17 mouse cellular contexts compared by ENCODE assay signal in the genomic region with DNA sequence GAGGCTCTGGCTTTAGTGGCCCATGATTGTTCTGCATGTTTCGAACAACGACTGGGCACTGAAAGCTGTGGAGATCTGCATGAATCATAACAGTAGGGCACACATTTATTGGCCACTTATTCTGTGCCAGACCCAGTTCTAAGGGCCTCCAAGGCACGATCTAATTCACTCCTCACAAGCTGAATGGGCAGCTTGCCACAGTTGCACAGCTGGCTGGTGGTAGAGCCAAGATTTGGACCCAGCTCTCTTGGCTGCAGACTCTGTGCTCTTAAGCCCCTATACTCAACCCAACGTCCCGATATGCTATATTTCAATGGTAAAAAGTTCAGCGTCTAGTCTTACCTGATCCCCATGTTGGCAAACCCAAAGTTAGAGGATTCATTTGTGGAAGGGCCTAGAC.
"Had no signal": no experiment of that assay in that cellular context is flagged by ENCODE, and none has a peak within 500 bp of the region (broad histone marks: within the 10 kb centered on the region; RNA-seq: fewer than 3 reads in every experiment).

No protein-coding gene starts in this region.

- H3K4me3 ChIP-seq: kidney, embryonic 15.5 days; limb, embryonic 15.5 days; liver, embryonic 12.5 days; lung, embryonic 15.5 days; stomach, embryonic 15.5 days had no signal

- H3K9me3 ChIP-seq: kidney, embryonic 15.5 days; limb, embryonic 15.5 days; liver, embryonic 12.5 days; lung, embryonic 15.5 days; megakaryocyte, embryonic 14.5 days; stomach, embryonic 15.5 days had no signal

- H3K4me1 ChIP-seq: lung, embryonic 15.5 days had no signal

- H3K27ac ChIP-seq: kidney, embryonic 15.5 days; limb, embryonic 15.5 days; liver, embryonic 12.5 days; lung, embryonic 15.5 days; macrophage; stomach, embryonic 15.5 days had no signal

- DNase-seq: kidney, adult 2 months; kidney, postnatal 14 days; layer of hippocampus, adult 9-11 months; layer of hippocampus, postnatal 36 days; lung, postnatal 14 days; right cerebral cortex, postnatal 14 days; thymus, adult 2 months; thymus, postnatal 25 days had no signal

- ATAC-seq: liver, embryonic 12.5 days; midbrain, embryonic 16.5 days had no signal

- H3K27me3 ChIP-seq: kidney, embryonic 15.5 days; lung, embryonic 15.5 days; stomach, embryonic 15.5 days had no signal

- H3K36me3 ChIP-seq: kidney, embryonic 15.5 days; limb, embryonic 15.5 days; liver, embryonic 12.5 days; lung, embryonic 15.5 days; stomach, embryonic 15.5 days had no signal

- H3K9ac ChIP-seq: kidney, embryonic 15.5 days; limb, embryonic 15.5 days; liver, embryonic 12.5 days; lung, embryonic 15.5 days; stomach, embryonic 15.5 days had no signal

- H3K4me2 ChIP-seq: kidney, embryonic 15.5 days; limb, embryonic 15.5 days; liver, embryonic 12.5 days; lung, embryonic 15.5 days; midbrain, embryonic 11.5 days; stomach, embryonic 15.5 days had no signal
